Mouse (Mus musculus) ES-Bruce4 (cell line): Measurements from ENCODE around the gene Vapb. TPM values are rescaled to one million over a fixed set of nuclear protein-coding genes. Genes with fewer than 3 reads are reported as not detected.

Source experiments
- H3K27ac ChIP-seq: 2 replicates; pipeline ENCODE4 v1.5.1; 2012; ENCODE audit warnings: low read length, inconsistent platforms; ENCODE audit not compliant: insufficient read depth
- H3K27me3 ChIP-seq: 2 replicates; pipeline ENCODE4 v1.6.1; 2012; ENCODE audit warnings: mild to moderate bottlenecking, low read length, inconsistent platforms; ENCODE audit not compliant: control insufficient read depth, poor library complexity, insufficient read depth, severe bottlenecking
- H3K36me3 ChIP-seq: 2 replicates; pipeline ENCODE4 v1.6.1; 2012; ENCODE audit warnings: inconsistent platforms, mild to moderate bottlenecking, low read length, moderate library complexity; ENCODE audit not compliant: control insufficient read depth, poor library complexity, insufficient read depth, severe bottlenecking
- H3K4me1 ChIP-seq: one replicate; pipeline ENCODE4 v1.8.1; 2011; ENCODE audit warnings: low read length; ENCODE audit not compliant: control insufficient read depth, insufficient read depth
- H3K4me3 ChIP-seq: 2 replicates; pipeline ENCODE4 v1.5.1; 2011; ENCODE audit warnings: low read depth, mild to moderate bottlenecking, low read length
- H3K9ac ChIP-seq: 2 replicates; pipeline ENCODE4 v1.6.1; 2012; ENCODE audit warnings: low read depth, mild to moderate bottlenecking, inconsistent platforms; ENCODE audit not compliant: poor library complexity, severe bottlenecking
- H3K9me3 ChIP-seq: replicated peaks from 2 replicates; pipeline ENCODE4 v1.6.1; 2012; ENCODE audit warnings: mild to moderate bottlenecking, low read length, inconsistent platforms; ENCODE audit not compliant: control insufficient read depth, poor library complexity, insufficient read depth, severe bottlenecking
- CTCF ChIP-seq: IDR thresholded peaks from one replicate; pipeline ENCODE4 v1.8.1; 2011; ENCODE audit warnings: low read depth, low read length
- EP300 ChIP-seq: IDR thresholded peaks from 2 replicates; pipeline ENCODE4 v1.6.1; 2011; ENCODE audit warnings: low read depth, low read length; ENCODE audit not compliant: insufficient read depth
- POLR2A ChIP-seq: IDR thresholded peaks from one replicate; pipeline ENCODE4 v1.8.1; 2011; ENCODE audit warnings: low read length; ENCODE audit not compliant: insufficient read depth
- polyA plus RNA-seq: library from polyadenylated mRNA; stranded (reverse); fragments of >200 nt; gene quantifications from 2 replicates; pipeline ENCODE4 v1.2.4, GENCODE M21; 2011; ENCODE audit warnings: low read depth; ENCODE audit not compliant: missing spikeins, insufficient read depth, insufficient read length

The Vapb gene
- polyA plus RNA-seq, 1 experiment, result 56.4 TPM

GRCm38 (mm10) chr2:173742744-173743143, 5.4 kb downstream of the Vapb start:
- TF ChIP-seq EP300 (no peak), POLR2A (no peak), CTCF (no peak)
- Histone ChIP-seq H3K4me3 (no peak overlapping the region), H3K27me3 (no peaks in the 10 kb centered on the region), H3K9ac (no peak overlapping the region), H3K9me3 (no peaks in the 10 kb centered on the region), H3K4me1 (peaks cover 2% of the 10 kb centered on the region), H3K27ac (no peak overlapping the region), H3K36me3 (no peaks in the 10 kb centered on the region)

- no peak overlapping the region for H3K9ac ChIP-seq
- no peak overlapping the region for H3K4me3 ChIP-seq
- H3K27me3 ChIP-seq, result no peaks in the 10 kb centered on the region
- no peak overlapping the region for H3K27ac ChIP-seq
- H3K9me3 ChIP-seq, result no peaks in the 10 kb centered on the region
- no peaks in the 10 kb centered on the region for H3K36me3 ChIP-seq
- TF ChIP-seq CTCF (no peak), EP300 (no peak), POLR2A (no peak)
- peaks cover 2% of the 10 kb centered on the region for H3K4me1 ChIP-seq
These were observed 6.9 kb downstream of the Vapb start for GRCm38 (mm10) chr2:173744070-173744815.

- no peaks in the 10 kb centered on the region for H3K36me3 ChIP-seq
- H3K9ac ChIP-seq, result no peak overlapping the region
- H3K9me3 ChIP-seq, result no peaks in the 10 kb centered on the region
- no peak overlapping the region for H3K27ac ChIP-seq
- TF ChIP-seq POLR2A (no peak), CTCF (no peak), EP300 (no peak)
- no peaks in the 10 kb centered on the region for H3K4me1 ChIP-seq
- H3K27me3 ChIP-seq, result no peaks in the 10 kb centered on the region
- no peak overlapping the region for H3K4me3 ChIP-seq
These were observed 11.8 kb downstream of the Vapb start for GRCm38 (mm10) chr2:173748961-173749659.

- Histone ChIP-seq H3K27me3 (no peaks in the 10 kb centered on the region), H3K27ac (no peak overlapping the region), H3K9me3 (no peaks in the 10 kb centered on the region), H3K9ac (no peak overlapping the region), H3K4me1 (peaks cover 2% of the 10 kb centered on the region), H3K4me3 (no peak overlapping the region), H3K36me3 (no peaks in the 10 kb centered on the region)
- TF ChIP-seq CTCF, result no peak
- no peak for TF ChIP-seq POLR2A
- TF ChIP-seq EP300, result no peak
These were observed 18.3 kb downstream of the Vapb start for GRCm38 (mm10) chr2:173755433-173756144.

GRCm38 (mm10) chr2:173757624-173758155, 20.4 kb downstream of the Vapb start:
- no peak overlapping the region for H3K4me3 ChIP-seq
- H3K9me3 ChIP-seq, result no peaks in the 10 kb centered on the region
- H3K4me1 ChIP-seq, result peaks cover 2% of the 10 kb centered on the region
- H3K9ac ChIP-seq, result no peak overlapping the region
- no peaks in the 10 kb centered on the region for H3K36me3 ChIP-seq
- peak overlapping the region; percentile 18; the same call in 1 of the 2 replicates for H3K27ac ChIP-seq
- TF ChIP-seq CTCF (no peak), EP300 (no peak), POLR2A (no peak)
- H3K27me3 ChIP-seq, result no peaks in the 10 kb centered on the region

- Histone ChIP-seq H3K27ac (no peak overlapping the region), H3K9me3 (no peaks in the 10 kb centered on the region), H3K9ac (no peak overlapping the region), H3K4me3 (no peak overlapping the region), H3K27me3 (no peaks in the 10 kb centered on the region), H3K36me3 (no peaks in the 10 kb centered on the region), H3K4me1 (peaks cover 2% of the 10 kb centered on the region)
- TF ChIP-seq POLR2A (no peak), CTCF (no peak), EP300 (no peak)
These were observed 23.3 kb downstream of the Vapb start for GRCm38 (mm10) chr2:173760607-173761006.
